Mouse (Mus musculus) lung, postnatal 10 days (tissue): ENCODE results near the gene Rimbp2.
A peak's percentile ranks its signal among the peaks of the same experiment; 100 is the strongest.
"Not testable (repeated sequence)": the region's sequence is repeated elsewhere in the genome, so short reads cannot be mapped to it uniquely, and the experiment has no call there.

Experiments used
- DNase-seq: peaks from one replicate; pipeline ENCODE4 v3.0.0; 2021

The Rimbp2 gene

DNA sequence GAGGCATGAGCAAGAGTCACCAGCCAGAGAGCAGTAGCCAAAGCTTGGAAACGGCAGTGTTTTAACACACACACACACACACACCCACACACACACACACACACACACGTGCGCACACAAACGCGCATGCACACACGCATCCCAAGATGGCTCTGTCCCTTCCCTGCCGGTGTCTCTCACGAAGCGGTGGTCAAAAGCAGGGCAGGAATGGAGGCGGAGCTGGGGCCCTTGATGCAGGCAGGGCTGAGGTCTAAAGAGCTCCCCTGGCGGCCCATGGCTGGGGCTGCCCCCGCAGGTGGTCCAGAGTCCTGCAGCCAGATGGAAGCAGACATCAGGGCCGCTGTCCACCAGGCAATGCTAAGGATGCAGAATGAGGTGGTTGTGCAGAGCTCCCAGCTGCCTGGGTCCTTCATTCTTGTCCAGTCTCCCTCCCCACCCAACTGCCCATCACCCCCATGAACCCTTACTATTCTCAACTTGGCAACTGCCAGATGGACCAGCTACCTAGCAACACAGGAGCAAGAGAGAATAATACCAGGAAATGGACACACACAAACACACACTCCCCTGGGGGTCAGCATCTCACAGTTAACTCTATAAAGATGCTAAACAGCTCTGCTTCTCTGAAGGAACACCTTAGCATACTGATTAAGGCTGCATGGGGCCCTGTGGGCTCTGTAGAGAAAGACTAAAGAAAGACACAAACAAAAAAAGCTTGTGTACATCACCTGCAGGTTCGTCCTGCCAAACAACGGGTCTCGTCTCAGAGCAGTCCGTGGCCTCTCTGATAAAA lies at the start of gene Rimbp2:
Gene Rimbp2 (minus strand): TSS at position 209 of the 793 bp plus-strand sequence.
- no peak for DNase-seq

DNA sequence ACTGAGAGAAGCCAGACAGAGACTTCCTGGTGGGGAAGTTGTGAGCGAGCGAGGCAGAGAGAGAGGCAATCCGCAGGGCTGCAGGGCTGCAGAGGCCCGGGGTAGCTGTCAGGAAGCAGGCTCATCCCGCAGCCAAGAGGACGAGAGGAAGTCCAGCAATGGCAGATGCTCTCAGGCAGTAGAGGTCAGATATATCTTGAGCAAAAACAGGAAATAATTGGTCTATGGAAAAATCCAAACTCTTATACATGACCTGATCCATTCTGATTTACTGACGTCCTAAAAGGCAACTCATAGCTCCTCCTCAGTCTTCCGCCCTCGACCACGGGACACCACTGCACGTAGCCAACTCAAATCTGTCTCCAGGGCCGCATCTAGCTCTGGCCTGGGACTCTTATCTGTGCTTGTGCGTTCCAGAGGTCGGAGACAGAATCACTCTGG lies 49.3 kb upstream of the Rimbp2 start:
- DNase-seq, result peak; percentile 34

DNA sequence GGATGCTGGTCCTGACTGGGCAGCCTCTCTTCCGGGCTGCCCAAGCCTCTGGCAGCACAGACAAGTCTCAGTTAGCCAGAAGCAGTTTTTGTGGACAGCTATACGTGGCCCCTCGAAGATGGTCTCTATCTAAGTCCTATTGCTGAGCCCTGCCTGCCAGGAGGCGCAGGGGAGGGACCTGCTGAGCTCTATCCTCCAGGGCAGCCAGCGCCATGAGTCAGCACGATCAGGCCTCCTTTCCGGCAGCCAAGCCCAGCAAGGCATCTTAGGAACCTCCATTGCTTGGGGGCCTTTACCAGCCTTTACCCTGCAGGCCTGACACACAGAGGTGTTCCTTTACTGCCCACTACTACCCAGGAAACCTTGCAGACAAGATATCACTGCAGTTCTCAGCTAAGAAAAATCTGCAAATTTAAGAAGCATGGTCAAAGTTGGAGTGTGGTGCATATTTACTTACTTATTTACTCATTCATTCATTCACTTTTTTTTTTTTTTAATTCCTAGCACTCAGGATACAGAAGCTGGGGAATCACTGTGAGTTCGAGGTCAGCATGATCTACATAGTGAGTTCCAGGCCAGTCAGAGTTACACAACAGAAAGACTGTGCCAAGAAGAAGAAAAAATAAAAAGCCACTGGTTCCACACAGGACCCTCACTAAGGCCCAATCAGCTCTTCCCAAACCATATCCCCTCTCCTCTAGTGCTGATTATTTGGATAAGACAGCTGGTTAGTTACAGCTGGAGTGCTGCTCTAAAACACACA lies 47.6 kb upstream of the Rimbp2 start:
- no peak for DNase-seq

DNA sequence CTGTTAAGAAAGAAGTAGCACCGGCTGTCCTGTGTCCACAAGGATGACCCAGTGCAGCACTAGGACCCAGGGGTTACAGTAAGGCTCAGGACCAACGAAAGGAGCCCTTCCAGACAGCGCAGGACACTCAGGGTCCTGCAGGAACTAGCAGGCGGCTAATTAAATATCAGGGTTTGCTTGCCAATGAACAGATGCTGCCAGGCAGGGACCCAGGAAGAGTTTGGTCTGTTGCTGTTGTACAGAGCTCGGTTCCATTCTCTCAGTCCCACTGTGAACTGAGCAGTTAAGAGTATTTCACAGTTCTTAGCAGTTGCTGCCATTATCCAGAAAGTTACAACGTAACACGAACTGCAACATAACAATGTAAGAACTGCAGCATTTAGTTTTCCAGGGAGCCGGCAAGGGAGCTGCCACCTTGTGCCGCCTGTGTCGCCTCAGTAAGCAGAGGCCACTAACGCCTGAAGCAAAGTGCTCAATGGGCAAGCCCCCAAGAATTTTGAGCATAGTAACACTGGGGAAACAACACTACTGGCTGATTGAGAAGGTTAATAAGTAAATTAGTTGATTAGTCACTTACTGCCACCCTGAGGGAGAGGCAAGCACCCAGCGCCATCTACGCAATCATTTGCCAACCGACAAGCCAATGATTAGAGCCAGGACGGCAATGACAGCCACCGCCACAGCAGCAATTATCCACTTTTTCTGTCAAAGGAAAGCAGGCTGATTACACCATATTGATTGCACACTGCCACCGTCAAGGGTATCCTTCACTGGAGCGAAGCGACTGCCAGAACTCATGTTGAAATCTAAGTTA lies 34.1 kb upstream of the Rimbp2 start:
- no peak for DNase-seq

DNA sequence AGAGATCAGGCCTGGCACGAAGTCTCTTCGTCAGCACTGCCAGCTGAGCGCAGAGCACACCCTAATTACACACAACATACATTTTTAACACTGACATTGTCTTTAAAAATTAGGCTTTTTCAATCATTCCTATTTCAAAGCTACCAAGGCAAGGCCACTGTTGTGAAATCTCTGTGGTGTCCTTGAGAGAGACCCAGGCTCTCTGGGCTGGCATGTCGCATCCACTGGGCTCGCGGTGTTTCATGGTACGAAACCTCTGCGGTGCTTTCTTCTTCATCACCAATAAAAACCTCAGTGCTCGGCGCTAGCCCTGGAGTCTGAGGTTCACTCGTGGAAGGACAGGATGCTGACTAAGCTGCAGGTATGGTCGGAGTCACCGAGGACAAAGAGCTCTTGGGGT lies 32.7 kb upstream of the Rimbp2 start:
- DNase-seq, result no peak

DNA sequence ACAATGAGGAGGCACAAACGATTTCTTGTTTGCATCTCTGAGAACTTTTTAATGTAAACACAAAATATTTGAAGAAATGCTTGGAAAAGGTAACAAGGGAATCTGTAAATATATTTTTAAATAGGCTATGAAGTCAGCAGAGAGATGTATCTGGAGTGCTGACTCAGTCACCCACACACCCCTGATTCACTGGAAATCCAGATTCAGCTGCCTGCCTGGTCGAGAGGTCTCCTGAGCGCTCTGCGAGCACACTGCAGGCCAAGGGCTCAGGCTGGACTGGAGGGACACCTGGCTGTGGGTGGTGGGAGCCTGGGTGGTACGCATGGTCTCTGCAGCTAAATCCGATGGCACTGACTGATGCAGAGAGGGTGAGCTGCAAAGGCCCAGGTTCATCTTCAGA lies 31.2 kb upstream of the Rimbp2 start:
- DNase-seq, result no peak

DNA sequence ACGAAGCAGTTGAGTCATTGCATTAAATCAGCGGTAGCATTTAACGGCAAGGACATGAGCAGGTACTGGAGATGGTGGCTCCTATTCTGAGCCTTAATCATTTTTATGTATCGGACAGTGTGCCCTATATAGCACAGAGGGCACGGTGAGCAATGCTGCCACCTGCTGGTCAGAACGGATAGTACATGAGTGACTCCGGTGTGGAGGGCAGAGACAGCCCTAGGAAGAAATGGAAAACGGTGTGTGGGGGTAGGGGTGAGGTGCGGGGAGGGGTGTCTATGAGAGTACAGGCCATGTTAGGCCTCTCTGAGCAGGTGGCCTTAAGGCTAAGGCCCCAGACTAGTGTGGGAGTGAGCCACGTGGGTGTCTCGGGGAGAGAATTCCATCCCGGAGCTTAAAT lies 28.3 kb upstream of the Rimbp2 start:
- peak; percentile 65 for DNase-seq

DNA sequence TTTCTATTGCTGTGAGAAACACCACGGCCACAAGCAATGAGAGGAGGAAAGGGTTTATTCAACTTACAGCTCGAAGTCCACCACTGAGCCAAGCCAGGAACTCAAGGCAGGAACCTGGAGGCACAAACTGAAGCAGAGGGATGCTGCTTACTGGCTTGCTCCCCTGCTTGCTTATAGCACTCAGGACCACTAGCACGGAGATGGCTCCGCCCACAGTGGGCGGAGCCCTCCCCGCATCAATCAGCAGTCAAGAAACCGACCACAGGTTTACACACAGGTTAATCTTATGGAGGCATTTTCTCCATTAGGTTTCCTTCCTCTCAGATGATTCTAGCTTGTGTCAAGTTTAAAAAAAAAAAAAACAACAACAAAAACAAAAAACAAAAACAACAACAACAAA lies 27.6 kb upstream of the Rimbp2 start:
- no peak for DNase-seq

DNA sequence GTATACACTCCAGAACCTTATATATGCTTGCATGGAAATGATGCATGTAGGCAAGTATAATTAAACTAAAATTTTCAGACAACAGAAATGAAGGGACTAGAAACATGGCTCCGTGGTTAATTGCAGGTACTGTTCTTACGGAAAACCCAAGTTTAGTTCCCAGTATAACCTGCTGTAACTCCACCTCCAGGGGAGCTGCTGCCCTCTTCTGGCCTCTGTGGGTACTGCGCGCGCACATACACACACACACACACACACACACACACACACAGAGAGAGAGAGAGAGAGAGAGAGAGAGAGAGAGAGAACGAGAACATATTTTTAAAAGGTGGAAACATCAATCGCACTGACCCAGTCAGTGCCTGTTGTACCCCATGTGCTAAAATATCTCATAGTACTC lies 25.7 kb upstream of the Rimbp2 start:
- DNase-seq, result no peak

DNA sequence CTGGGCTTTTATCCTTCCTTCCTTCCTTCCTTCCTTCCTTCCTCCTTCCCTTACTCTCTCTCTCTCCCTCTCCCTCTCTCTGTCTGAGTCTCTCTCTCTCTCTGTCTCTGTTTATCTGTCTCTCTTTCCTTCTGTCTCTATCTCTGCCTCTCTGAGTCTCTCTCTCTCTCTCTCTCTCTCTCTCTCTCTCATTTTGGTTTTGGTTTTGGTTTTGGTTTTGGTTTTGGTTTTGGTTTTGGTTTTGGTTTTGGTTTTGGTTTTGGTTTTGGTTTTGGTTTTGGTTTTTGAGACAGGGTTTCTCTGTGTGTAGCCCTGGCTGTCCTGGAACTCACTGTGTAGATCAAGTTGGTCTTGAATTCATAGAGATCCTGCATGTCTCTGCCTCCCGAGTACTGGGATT lies 24.2 kb upstream of the Rimbp2 start:
- DNase-seq, result not testable (repeated sequence)

DNA sequence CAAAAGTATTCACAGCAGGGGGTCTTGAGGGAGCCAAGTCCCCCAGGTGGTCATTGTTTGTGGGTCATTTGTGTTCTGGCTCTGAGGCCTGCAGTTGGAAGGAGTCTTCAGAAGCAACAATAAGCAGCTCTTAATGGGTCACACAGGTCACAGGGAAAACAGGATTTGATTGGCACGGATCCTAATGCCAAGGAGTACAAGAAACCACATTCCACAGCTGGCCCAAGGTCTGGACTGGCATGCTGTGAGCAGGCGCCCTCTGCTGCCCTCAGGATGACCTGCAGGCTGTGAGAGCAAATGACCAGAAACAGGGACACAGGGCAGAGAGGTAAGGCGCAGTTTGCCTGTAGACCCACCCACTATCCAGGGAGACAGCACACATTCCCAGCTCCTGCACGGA lies 23.0 kb upstream of the Rimbp2 start:
- DNase-seq, result peak; percentile 36

DNA sequence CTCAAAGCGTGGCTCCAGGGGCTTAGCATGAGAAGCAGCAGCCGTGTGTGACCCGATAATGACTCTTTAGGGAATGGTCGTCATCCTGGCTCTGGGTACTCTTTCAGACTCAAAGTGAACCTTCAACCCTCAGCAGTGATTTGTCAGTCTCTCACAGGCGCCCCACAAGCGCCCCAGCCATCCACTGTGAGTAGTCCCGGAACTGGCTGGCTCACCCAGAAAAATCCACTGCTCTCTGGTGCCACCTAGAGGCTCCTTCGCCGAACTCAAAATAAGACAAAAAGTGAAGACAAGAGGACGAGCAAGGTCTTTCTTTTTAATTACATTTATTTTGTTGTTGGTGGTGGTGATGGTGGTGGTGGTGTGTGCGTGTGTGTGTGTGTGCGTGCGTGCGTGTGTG lies 18.0 kb upstream of the Rimbp2 start:
- DNase-seq, result peak; percentile 67

DNA sequence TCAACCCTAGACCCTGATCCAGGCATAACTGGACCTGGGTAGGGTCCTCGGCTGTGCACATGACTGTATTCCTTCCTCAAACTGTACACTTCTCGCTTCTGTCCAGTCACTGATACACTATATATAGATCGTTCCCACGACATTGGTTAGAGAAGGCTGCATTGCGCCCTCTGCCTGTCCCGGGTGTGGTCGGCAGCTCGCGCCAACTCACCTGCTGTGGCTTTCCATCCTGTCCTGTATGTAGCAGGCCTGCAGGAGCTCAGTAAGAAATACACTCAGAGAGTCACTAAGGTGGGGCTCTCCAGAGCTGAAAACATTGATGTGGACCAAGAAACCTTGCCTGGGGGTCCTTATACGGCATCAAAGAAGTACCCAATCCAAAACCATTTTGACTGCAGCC lies 17.6 kb upstream of the Rimbp2 start:
- no peak for DNase-seq

DNA sequence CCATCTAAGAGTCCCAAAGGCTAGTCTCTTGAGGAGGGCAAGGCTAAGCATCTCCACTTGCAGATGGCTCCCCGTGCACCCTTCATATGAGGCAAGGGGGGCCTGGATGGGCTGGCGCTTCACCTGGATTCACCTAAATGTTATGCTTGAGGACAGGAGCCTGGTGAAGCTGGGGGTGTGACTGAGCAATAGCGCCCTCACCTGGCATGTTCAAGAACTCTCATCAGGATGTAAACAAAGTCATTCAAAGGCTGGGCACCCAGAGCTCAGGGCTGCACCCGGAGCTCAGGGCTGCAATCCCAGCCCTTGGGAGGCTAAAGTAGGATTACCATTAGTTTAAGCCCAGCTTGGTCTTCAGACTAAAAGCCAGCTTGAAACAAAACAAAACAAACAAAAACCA lies 11.1 kb upstream of the Rimbp2 start:
- DNase-seq, result no peak

DNA sequence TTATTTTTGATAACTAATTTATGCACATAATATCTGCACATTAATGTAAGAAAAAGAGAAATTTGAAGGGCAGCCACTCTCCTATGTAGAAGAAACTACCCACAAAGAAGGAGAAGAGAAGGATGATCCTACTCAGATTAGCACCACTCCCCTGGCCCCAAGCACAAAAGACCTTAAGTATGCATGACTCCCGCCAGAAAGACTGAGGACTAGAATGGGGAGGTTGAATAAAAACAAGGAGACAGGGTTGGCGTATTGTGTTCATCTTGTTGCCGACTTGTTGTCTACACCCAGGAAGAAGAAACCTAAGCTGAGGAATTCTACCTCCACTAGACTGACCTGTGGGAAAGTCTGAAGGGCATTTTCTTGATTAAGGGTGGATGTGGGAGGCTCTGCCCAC lies 5.6 kb upstream of the Rimbp2 start:
- no peak for DNase-seq

DNA sequence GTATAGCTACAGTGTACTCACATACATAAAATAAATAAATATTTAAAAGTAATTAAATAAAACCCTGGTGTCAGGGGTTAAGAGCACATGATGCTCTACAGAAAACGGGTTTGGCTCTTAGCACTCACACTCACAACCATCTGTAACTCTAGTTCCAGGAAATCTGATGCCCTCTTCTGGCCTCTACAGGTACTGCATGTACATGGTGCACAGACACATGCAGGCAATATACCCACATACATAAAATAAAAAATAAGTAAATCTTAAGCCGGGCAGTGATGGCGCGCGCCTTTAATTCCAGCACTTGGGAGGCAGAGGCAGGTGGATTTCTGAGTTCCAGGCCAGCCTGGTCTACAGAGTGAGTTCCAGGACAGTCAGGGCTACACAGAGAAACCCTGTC lies 1.1 kb upstream of the Rimbp2 start:
- DNase-seq, result peak; percentile 13

DNA sequence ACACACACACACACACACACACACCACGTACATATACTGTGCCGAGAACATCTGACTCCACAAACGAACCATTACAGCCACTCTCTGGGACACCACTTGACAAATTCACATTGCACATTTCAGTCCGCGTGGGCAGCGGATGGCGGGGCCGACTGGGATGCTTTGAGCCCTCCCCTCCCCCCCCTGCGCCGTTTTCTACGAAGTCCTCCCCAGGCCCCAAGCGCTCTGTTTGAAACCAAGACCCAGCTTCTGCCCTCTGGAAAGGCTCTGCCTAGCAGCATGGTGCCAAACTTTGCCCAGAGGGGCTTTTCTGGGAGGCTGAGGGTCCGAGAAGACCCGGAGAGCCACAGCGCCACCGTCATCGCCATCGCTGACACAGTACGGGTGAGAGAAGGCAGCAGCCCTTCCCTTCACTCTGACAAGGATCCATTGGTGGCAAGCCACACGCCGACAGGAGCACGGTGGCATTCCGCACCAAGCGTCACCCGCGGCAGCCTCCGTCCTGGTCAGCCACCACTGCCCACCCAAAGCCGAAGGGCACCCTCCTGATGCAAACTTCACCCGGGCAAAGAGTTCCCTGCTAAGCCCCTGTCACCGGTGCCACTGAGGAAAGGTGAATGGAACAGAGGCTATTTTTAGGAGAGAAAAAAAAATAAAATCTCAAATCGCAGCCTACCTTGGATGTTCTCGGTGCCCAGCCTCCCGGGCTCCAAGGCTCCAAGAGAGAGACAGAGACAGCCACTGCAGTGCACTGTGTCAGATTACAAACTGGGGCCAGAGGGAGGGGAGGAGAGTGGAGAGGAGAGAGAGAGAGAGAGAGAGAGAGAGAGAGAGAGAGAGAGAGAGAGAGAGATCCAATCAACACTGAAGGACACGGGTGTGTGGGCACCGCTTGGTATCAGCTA lies 743 bp downstream of the Rimbp2 start:
- no peak for DNase-seq

DNA sequence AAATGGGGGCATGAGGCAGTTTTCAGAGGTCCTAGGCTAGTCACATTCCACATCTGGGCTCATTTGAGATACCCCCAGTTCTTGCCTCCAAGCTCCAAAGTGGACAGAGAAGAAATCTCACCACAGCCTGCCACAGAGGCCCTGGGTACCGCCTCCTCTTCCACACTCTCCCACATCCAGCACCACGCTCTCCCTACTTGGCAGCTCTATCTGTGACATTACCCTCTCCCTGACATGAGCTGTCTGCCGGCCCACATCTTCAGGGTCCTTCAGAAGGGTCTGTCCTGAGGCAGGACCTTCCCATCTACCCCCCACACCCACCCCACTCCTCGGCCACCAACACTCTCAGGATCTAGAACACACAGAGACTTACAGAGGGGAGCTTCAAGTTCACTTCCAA lies 1.8 kb downstream of the Rimbp2 start:
- DNase-seq, result no peak

DNA sequence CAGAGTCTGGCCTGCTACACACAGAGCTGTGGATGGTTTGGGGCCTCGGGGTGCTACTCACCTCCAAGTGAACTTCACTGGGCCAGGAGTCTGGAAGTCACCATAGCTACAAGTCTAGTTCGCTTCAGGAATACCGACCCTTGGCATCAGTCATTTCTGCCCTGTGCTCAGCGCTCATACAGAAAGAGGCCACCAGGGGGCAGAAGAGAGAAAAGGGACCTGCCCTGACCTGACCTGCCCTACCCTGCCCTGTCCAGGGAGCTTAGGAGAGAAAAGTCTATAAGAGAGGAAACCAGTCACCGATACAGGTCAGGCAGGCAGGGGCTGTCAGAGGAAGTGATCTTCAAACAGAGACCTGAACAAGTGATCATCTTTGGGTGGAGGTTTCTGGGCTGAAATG lies 6.2 kb downstream of the Rimbp2 start:
- peak; percentile 20 for DNase-seq

DNA sequence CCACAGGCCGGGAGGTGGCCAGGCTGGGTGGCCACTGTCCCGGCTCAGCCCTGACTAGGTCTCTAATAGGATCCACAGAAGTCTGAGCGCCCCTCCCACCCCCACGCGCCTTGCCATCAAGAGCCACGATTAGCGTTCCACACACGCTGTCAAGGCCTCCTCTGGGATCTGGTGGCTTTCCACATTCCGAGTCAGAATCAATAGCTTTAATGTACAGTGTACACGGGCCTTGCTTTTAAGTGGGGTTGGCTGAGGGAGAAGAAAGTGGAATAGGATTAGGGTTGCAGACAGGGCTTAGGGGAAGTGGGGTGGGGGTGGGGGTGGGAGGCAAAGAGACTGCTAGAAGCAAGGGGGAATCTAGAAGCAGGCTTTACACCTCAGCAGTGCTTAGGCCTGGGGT lies 12.8 kb downstream of the Rimbp2 start:
- no peak for DNase-seq

DNA sequence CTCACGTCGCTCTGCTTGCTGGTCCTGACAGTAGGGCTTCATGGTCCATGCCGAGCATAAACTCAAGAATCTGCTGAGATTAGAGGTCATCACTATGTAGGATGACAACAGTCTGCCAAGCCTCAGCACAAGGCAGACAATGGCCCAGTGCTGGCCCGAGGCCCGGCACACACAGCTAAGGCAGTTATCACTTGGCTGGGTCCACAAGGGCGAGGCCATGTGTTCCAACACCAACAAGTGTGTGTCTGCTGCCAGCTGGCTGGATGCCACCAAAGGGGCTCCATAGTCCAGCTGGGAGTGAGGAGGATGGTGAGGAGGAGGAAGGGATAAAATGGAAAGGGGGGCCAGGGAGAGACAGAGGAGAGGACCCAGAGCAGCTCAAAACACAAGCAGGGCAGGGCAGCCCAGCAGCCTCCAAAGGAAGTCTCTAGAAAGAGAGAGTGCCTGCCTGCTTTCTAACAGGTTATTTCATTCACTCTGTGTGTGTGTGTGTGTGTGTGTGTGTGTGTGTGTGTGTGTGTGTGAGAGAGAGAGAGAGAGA lies 17.9 kb downstream of the Rimbp2 start:
- no peak for DNase-seq

DNA sequence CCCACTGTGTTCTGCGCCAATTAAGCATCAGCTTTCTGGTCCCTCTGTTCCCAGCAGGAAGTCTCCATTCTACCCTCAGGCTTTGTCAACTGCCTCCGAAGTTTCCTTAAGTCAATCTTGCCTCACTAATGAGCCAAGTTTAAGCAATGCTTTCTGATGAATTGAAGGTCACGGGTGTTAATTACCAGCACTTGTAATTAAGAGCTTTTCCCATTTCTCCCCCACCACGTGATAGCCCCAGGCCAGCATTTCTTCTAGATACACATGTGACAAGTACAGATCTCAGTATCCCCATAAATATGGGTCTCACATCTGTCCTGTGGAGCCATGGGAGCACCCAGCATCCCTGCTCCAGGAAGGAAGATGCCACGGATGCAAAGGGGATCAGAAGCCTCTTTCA lies 20.5 kb downstream of the Rimbp2 start:
- DNase-seq, result no peak
